Mouse (Mus musculus) mouse embryonic stem cell (cell line): Measurements from ENCODE around the gene Cdk8.
"Not testable (repeated sequence)": the region's sequence is repeated elsewhere in the genome, so short reads cannot be mapped to it uniquely, and the experiment has no call there.

Experiments used
- in situ Hi-C, 2 experiments: fragments of 300-500 bp; cut with MboI; formaldehyde crosslinking; loops; 1 replicate in 1 of 2; 3 replicates in 1 of 2; pipeline ENCODE4 v1.14.3; 2019 to 2020; ENCODE audit warnings: low sequenced_read_pairs in 2 of 2, low pct_unique_long_range_greater_than_20kb in 1 of 2, mixed read lengths in 1 of 2; ENCODE audit not compliant: unreplicated experiment in 1 of 2

Gene Cdk8

GRCm38 (mm10) chr5:146230864-146231654 is at the start of gene Cdk8:
Gene Cdk8 (plus strand): TSS chr5:146231230.
- in situ Hi-C loops = no loop called here

DNA sequence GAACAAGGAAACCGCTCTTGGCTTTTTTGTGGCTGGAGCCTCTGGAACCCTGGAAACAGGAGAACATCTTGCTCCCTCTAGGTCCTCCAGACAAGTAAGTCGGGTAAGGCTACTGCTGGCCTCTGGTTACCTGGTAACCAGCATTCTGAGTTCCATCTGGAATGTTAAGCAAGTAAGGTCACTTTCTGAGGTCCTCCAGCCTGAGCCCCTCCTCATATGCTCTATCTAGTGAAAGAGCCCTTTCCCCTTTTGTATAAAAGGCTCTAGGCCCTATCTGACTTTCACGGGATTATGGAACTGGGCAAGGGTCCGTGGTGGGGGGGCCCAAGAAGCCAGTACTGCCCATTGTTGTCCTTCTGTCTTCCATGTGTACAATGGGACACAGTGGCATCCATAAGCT is 45.8 kb upstream of the Cdk8 start, which contains the start of gene 1700001J03Rik:
Gene 1700001J03Rik (minus strand): TSS at position 101 of the 400 bp plus-strand sequence.
- in situ Hi-C loops = not testable (repeated sequence)

DNA sequence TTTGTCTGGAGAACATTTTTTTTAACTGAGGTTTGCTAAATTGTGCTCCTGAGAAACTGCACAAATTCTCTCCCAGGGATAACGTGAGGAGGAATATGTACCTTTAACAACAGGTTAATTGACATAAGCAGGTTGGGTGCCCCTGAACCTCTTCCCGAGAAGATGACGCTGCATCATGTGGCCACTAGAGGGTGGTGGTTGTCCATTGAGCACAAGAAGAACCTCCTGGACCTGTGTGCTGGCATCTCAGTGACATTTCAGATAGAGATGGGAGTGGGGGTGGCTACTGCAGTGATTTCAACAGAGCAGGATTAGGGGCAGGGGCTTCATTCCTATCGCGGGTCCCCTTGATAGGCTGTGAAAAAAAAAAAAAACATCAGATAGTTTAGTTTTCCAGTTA is 43.6 kb upstream of the Cdk8 start:
- in situ Hi-C loops = not testable (repeated sequence)

DNA sequence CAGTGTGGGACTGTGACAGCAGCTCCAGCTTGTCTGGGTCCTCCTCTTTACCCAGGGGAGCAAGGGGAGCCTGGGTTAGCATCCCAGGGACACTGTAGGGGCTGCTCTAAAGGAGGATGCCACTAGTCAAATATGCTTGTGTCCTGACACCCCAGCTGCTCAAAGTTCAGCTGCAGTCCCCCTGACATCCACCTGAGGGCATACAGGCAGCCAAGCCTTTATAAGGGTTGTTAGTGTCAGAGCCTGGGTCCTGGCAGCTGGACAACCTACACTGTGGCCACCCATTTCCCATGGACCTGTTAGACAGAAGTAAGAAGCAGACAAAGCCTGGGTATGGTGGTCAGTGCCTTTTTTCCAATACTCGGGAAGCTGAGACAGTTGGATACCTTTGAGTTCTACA is 42.9 kb upstream of the Cdk8 start:
- in situ Hi-C loops = no loop called here

DNA sequence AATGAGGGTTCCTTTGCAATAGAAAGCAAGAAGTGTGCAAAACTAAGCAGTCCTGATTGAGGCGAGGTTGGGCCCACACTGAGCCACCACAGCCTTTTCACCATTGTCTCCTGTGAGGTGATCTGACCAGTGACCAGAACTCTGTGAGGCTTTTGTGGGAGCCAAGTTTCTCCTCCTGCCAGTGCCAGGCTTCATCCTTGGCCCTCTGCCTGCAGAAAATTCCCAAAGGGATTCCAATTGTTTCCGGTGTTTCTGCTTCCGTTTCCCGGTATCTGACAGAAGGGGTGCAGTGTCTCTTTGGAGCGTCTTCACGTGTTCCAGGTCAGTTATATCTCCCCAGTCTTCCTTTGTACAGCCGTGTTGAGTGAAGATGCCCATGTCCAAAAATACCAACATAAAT is 42.3 kb upstream of the Cdk8 start:
- in situ Hi-C loops = no loop called here

GRCm38 (mm10) chr5:146190093-146190492 is 40.9 kb upstream of the Cdk8 start:
- in situ Hi-C loops = no loop called here

DNA sequence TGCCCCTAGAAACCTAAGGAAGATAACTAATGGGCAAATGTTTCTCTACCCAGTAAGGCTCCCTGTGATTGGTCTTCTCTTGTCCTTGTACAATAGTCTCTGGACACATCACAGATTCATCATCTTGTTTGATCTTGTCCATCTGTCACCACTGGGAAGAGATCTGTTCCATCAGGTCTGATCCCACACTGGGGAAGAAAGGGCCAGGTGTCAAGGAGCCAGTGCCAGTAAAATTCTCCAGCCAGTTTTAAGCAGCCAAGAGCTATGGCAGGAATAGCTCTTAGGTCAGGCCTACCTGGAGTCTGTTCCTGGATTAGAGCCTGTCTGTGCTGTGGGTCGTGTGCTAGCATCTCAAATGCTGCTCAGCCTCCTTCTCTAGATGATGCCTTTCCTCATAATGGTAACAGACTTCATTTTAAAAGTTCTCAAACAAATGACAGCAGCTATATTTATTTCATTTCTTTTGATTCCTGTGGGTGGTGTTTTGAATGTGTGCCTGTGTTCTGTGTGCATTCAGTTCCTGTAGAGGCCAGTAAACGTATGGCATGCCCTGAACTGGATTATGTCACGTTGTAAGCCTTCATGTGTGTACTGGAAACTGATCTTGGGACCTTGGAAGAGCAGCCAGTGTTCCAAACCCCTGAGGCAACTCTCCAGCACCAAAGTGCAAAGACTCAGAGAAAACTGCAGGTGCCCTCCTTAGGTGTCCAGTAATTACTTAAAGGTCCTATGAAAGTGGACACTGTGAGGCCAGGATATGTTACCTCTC is 40.3 kb upstream of the Cdk8 start:
- in situ Hi-C loops = no loop called here

DNA sequence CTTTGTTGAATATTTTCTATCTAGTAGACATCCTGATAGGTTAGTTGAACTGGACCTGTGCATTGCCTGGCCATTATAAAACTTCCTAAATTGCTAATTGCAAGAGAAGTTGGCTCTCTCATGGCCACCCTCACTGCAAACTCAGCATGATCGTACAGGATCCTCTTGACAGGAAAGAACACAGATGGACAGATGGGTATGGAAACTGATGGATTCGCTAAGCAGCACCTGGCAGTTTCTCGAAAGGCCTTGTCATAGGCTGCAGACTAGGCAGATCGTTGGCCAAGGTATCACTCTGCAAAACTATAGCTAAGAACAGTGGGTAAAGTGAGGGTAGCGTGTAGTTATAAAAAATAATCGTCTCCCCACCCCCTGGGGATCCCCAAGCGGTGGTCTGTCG is 37.7 kb upstream of the Cdk8 start:
- in situ Hi-C loops = no loop called here

DNA sequence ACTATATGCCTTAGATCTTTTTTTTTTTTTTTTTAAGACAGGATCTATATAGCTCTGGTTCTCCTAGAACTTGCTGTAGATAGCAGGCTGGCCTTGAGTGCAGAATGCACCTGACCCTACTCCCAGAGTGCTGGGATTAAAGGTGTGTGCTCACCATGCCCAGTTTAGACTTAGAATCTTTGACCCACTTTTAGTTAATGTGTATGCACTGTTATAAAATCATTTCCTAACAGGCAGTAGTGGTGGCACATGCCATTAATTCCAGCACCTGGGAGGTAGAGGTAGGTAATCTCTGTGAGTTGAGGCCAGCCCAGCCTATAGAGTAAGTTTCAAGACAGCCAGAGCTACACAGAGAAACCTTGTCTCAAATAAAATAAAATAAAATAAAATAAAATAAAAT is 32.0 kb upstream of the Cdk8 start:
- in situ Hi-C loops = no loop called here

DNA sequence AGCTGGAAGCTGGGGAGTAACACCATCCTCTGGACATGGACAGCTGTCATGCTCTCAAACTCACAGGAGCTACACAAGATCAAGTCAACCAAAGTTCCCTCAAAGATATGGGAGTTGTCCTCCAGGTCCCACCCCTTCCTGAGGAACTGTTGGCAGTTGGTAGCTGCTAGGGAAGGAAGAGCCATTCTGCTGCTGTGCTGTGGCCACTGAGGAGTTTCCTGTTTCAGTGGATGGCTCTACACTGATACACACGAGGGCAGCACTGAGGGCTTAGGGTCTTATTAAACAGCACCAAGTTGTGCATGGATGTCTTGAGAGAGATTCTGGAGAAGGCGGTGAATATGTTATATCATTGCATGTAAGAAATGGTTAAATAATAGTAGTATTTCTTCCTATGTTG is 31.5 kb upstream of the Cdk8 start:
- in situ Hi-C loops = no loop called here

DNA sequence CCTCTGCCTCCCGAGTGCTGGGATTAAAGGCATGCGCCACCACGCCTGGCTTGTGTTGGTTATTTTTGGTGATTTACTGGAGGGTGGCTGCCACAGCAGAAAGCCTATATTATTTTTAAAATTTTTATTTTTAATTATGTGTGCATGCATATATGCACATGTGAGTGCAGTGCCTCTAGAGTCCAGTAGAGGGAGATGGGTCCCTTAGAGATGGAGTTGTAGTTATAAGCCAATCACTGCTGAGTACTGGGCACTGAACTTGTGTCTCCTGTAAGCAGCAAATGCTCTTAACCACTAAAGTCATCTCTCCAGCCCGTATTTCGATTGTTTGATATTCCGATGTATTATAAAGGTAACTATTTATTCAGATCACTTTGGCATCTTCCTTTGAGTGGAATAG is 30.4 kb upstream of the Cdk8 start:
- in situ Hi-C loops = loop anchor here in 1 of 2 experiments (25.0 kb wide), 1 partner anchor 988 kb away; the partner anchor contains the start of genes Zkscan14 and Zkscan5

DNA sequence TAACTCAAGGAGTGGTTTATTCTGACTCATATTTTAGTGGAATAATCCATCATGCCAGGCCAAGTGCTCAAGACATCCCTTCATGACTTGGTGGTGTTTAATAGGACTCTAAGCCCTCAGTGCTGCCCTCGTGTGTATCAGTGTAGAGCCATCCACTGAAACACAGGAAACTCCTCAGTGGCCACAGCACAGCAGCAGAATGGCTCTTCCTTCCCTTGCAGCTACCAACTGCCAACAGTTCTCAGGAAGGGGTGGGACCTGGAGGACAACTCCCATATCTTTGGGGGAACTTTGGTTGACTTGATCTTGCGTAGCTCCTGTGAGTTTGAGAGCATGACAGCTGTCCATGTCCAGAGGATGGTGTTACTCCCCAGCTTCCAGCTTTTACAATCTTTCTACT is 27.1 kb upstream of the Cdk8 start:
- in situ Hi-C loops = loop anchor here in 1 of 2 experiments (25.0 kb wide), 1 partner anchor 992 kb away; the partner anchor contains the start of genes Zkscan14 and Zkscan5

DNA sequence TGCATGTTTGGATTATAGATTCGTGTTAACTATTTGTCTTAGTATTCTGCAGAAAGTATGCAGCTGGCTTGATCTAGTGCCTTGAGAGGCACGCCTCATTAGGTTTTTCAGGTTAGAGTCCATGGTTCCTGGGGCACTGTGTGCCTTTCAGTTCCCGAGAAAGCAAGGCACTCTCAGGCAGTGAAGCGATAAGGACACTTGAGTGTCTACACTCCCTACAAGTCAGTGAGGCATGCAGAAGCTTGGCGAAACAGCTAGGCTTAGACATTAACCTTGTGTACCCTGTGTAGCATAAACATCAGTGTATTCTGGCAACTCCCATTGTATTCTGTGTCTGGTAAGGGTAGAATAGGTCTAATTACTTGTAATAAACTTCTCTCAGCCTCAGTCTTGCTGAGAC is 25.5 kb upstream of the Cdk8 start:
- in situ Hi-C loops = loop anchor here in 1 of 2 experiments (25.0 kb wide), 1 partner anchor 993 kb away; the partner anchor contains the start of genes Zkscan14 and Zkscan5

DNA sequence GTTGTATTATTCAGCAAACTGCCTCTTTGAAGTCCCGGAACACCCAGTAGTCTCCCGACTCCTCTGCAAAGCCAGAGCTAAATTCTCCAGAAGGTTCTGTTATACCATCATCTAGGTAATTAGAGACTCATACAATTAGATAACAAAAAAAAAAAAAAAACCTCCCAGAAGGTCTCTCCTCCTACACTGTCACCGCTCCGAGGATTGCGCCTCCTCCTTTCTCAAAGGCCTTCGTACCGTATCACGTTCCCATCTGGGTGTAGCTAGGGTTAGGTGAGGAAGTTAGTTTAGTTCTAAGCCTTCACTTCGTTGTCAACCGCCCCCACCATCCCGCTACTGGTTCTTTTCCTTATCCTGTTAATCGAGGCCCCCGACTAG is 10.5 kb upstream of the Cdk8 start:
- in situ Hi-C loops = loop anchor here in 1 of 2 experiments (25.0 kb wide), 1 partner anchor 1008 kb away; the partner anchor contains the start of genes Zkscan14 and Zkscan5

DNA sequence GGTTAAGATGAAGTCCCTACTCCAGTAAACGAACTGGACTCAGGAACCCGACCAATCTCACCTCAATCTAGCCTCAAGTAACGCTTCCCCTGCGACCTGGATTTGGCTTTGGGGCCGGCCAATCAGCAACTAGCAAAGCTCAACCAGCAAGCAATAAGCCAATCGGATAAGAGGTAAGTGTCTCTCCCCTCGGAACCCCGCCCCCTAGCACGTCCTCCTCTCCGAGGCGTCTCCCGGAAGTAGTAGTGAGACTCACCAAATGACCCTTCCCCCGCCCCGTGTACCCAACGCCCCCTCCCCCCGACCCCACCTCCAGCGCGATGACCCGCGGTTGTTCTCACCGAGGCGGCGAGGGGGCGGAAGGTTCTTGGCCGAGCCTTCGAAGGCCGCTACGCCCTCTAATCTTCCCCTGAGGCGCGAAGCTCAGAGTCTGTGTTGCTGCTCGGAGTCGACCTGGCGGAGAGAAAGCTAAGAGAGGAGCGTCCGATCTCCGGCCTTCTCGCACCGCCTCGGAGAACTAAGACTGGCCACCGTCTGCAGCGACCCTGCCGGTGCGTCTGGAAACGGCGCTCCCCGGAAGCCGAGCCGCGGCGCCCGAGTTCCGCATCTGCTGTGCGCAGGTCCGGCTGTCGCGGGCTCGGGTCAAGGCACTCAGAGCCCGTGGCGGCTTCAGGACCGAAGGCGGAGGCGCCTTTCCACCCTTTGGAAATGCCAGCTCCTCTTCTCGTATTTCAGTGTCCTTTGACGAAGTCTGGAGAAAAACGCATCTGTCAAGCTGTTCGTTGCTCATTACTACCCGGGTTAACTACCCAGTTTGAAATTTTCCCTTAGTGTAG is 9.9 kb upstream of the Cdk8 start, which contains the start of gene Rnf6:
Gene Rnf6 (minus strand): TSS at position 677 of the 836 bp plus-strand sequence.
- in situ Hi-C loops = loop anchor here in 1 of 2 experiments (25.0 kb wide), 1 partner anchor 1009 kb away; the partner anchor contains the start of genes Zkscan14 and Zkscan5

DNA sequence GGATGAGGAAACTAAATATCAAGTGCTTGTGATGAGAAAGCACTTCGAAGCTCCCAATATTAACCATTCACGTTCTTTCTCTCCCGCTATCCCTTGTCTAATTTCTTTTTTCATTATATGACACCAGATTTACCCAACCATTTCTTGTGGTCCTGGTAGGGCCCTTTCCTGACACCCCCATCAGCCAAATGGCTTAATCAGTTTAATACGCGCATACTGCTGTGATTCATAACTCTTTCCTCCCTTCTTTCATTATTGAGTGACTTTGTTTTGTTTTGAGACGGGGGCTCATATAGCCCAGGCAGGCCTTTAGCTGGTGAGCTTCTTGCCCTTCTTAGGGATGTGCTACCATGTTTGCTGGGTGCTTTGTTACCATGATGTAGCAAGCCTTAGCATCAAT is 9.3 kb upstream of the Cdk8 start:
- in situ Hi-C loops = loop anchor here in 1 of 2 experiments (25.0 kb wide), 1 partner anchor 1009 kb away; the partner anchor contains the start of genes Zkscan14 and Zkscan5

GRCm38 (mm10) chr5:146223786-146224185 is 7.2 kb upstream of the Cdk8 start:
- in situ Hi-C loops = loop anchor here in 1 of 2 experiments (25.0 kb wide), 1 partner anchor 1011 kb away; the partner anchor contains the start of genes Zkscan14 and Zkscan5

DNA sequence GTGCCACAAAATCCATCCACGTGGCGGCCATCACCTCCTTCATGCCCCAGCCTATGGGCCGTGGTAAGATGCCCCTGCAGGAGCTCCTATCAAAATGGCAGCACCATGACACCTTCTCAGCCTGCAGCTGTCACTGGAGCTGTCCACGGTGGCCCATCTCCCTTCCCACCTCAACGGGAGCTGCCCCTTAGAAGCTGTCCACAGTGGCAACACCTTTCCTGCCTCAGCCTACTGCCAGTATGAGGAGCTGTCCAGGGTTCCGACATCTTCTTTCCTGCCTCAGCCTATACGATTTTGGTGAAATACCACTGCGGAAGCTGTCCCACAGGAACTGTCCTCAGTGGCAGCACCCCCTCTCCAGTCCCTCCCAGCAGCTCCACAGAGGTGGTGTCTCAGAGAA is 3.5 kb upstream of the Cdk8 start:
- in situ Hi-C loops = no loop called here
